Mouse (Mus musculus) intestine, embryonic 14.5 days (tissue): ENCODE results near the gene Rabif. TPM values are rescaled to one million over a fixed set of nuclear protein-coding genes. Genes with fewer than 3 reads are reported as not detected.
"Not testable (repeated sequence)": the region's sequence is repeated elsewhere in the genome, so short reads cannot be mapped to it uniquely, and the experiment has no call there.

Source experiments
- ATAC-seq: fragments of 200-750 bp; cut with Nextera tagmentation; replicated peaks from 2 replicates; pipeline ENCODE4 v1.8.0; 2017; ENCODE audit warnings: low read depth, moderate number of reproducible peaks, moderate TSS enrichment, moderate library complexity; ENCODE audit not compliant: low FRiP score, low TSS enrichment
- DNase-seq: peaks from one replicate; pipeline ENCODE4 v3.0.0-alpha.2; 2018; ENCODE audit warnings: low spot score
- H3K27ac ChIP-seq: fragments of 300-500 bp; sonication (generic); 2 replicates; pipeline ENCODE4 v1.5.1; 2014; ENCODE audit warnings: low read depth, mild to moderate bottlenecking, control low read depth
- H3K27me3 ChIP-seq: fragments of 300-500 bp; sonication (generic); replicated peaks from 2 replicates; pipeline ENCODE4 v1.6.1; 2014; ENCODE audit warnings: low read length, control low read depth; ENCODE audit not compliant: control insufficient read depth, insufficient read depth
- H3K36me3 ChIP-seq: fragments of 300-500 bp; sonication (generic); 2 replicates; pipeline ENCODE4 v1.6.1; 2014; ENCODE audit warnings: low read length, control low read depth; ENCODE audit not compliant: control insufficient read depth, insufficient read depth
- H3K4me1 ChIP-seq: fragments of 300-500 bp; sonication (generic); replicated peaks from 2 replicates; pipeline ENCODE4 v1.6.1; 2014; ENCODE audit warnings: low read length, control low read depth, mixed read lengths; ENCODE audit not compliant: control insufficient read depth, insufficient read depth
- H3K4me2 ChIP-seq: fragments of 300-500 bp; sonication (generic); 2 replicates; pipeline ENCODE4 v1.6.1; 2014; ENCODE audit warnings: low read length
- H3K4me3 ChIP-seq: fragments of 300-500 bp; sonication (generic); 2 replicates; pipeline ENCODE4 v1.5.1; 2014; ENCODE audit warnings: low read depth, low read length, control low read depth, mixed read lengths
- H3K9ac ChIP-seq: fragments of 300-500 bp; sonication (generic); 2 replicates; pipeline ENCODE4 v1.6.1; 2014; ENCODE audit warnings: mild to moderate bottlenecking, low read length
- H3K9me3 ChIP-seq: fragments of 300-500 bp; sonication (generic); 2 replicates; pipeline ENCODE4 v1.6.1; 2016; ENCODE audit warnings: low read length, control low read depth; ENCODE audit not compliant: control insufficient read depth
- WGBS: fragments of 180-500 bp; shearing (Covaris S2); extraction: QIAGEN DNeasy Blood & Tissue Kit; methylation state at CpG from one replicate; pipeline ENCODE4 v1.1.7; 2014; 5-methylcytosine and 5-hydroxymethylcytosine counted together
- polyA plus RNA-seq: library from polyadenylated mRNA; unstranded; fragments of >200 nt; fragmentation: Nextera tagmentation; extraction: Ambion mirVana; gene quantifications from 2 replicates; pipeline ENCODE4 v1.2.1, GENCODE M21; 2014

Gene Rabif
- polyA plus RNA-seq, 1 experiment from 2014 or later = 41.8 TPM

DNA sequence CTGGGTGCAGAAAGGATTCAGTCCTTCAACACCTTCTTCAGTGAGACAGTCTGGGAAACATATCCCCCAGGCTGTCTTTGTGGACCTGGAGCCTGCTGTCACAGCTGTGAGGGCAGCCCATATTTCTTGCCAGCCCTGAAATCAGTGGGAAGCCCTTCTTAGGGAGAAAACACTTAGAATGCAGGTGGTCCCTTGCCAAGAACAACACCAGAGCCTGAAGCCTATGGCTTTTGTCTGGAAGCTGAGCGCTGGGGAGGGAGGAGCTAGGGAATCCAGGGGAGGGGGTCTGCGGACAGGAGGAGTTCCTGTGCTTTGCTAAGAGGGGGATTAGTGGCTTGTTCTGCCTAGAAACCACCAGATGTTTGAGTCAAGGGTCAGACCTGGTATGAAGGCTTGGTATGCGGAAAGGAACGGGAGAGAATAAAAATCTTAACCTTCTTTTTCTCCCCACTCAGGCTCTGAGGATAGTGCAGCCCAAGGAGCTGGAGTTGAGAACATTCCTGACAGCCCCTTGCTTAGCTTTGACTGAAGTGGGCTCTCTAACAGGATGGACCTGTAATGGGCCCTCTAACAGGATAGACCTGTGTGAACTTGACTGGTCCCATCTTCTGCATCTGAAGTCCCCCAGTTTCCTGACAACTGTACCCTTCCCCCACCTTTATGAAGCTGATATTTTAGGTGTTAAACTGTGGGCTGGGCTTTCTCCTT is 22.2 kb downstream of the Rabif start:
- Histone ChIP-seq H3K4me2 (no peak overlapping the region), H3K27me3 (peaks cover 9% of the 10 kb centered on the region; the same call in 1 of the 2 replicates), H3K4me1 (peaks cover 21% of the 10 kb centered on the region), H3K4me3 (no peak overlapping the region), H3K27ac (peak overlapping the region; percentile 49), H3K9me3 (no peaks in the 10 kb centered on the region), H3K36me3 (no peaks in the 10 kb centered on the region), H3K9ac (no peak overlapping the region)
- ATAC-seq (0 out of 2 replicates have a peak, but pooled peaks have one; percentile 19), DNase-seq (peak; percentile 71)
- 19% methylated on average over 4 of the region's 4 CpGs for WGBS

DNA sequence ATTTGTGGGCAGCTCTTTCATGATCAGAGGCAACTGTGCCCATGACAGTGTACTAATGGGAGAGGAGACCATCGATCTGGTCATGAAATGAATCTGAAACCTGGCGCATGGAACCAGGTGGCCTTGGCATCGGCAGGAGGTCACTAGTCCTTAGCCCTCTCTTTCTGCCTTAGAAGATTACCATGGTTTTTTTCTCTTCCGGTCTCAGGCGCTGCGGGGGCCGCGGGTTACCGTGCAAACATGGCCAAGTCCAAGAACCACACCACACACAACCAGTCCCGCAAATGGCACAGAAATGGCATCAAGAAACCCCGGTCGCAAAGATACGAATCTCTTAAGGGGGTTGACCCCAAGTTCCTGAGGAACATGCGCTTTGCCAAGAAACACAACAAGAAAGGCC is 23.4 kb downstream of the Rabif start:
- not testable (repeated sequence) for H3K27ac ChIP-seq, H3K4me2 ChIP-seq, H3K36me3 ChIP-seq, H3K9ac ChIP-seq, H3K4me3 ChIP-seq, ATAC-seq, H3K9me3 ChIP-seq, DNase-seq, H3K27me3 ChIP-seq
- 97% methylated on average over 14 of the region's 14 CpGs for WGBS
- peaks cover 21% of the 10 kb centered on the region for H3K4me1 ChIP-seq

GRCm38 (mm10) chr1:134518677-134519076 is 24.2 kb downstream of the Rabif start:
- H3K4me1 ChIP-seq = peaks cover 17% of the 10 kb centered on the region
- H3K4me3 ChIP-seq = no peak overlapping the region
- no peak overlapping the region for H3K9ac ChIP-seq
- DNase-seq (peak; percentile 87), ATAC-seq (peak; percentile 60; the same call in 1 of the 2 replicates)
- H3K4me2 ChIP-seq = no peak overlapping the region; the same call in 1 of the 2 replicates
- no peaks in the 10 kb centered on the region for H3K27me3 ChIP-seq
- H3K27ac ChIP-seq = no peak overlapping the region
- no peaks in the 10 kb centered on the region for H3K9me3 ChIP-seq
- 10% methylated on average over 7 of the region's 7 CpGs for WGBS
- no peaks in the 10 kb centered on the region for H3K36me3 ChIP-seq

- H3K9me3 ChIP-seq, H3K36me3 ChIP-seq, H3K27me3 ChIP-seq, H3K27ac ChIP-seq, H3K9ac ChIP-seq, H3K4me2 ChIP-seq, DNase-seq, H3K4me3 ChIP-seq, ATAC-seq: not testable (repeated sequence)
- peaks cover 15% of the 10 kb centered on the region for H3K4me1 ChIP-seq
- 94% methylated on average over 5 of the region's 5 CpGs for WGBS
Observed at GRCm38 (mm10) chr1:134519201-134519600, 24.8 kb downstream of the Rabif start.

GRCm38 (mm10) chr1:134520001-134520721 is 25.7 kb downstream of the Rabif start:
- Histone ChIP-seq H3K9ac (no peak overlapping the region), H3K4me1 (peaks cover 15% of the 10 kb centered on the region), H3K36me3 (no peaks in the 10 kb centered on the region), H3K4me3 (no peak overlapping the region), H3K4me2 (no peak overlapping the region), H3K27me3 (no peaks in the 10 kb centered on the region), H3K9me3 (no peaks in the 10 kb centered on the region), H3K27ac (no peak overlapping the region)
- ATAC-seq (no peak), DNase-seq (no peak)
- 78% methylated on average over 8 of the region's 8 CpGs for WGBS

DNA sequence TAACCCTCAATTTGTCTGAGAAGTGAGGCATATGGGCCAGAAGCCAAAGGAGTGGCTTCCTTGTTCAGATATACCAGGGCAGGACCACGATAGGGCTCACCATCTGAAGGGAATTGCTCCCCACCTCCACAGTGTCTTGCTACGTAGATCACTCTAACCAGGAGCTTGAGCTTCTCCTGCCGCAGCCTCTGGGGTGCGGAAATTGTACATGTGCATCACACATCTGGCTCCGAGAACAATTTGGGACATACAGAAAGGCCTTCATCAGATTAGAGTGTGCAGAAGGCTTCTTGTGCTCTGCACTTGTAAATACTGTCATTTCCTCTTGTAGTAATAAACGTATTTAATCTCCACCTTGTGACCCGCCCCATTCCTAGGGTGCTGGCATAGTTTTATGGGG is 26.7 kb downstream of the Rabif start:
- H3K4me1 ChIP-seq = peaks cover 13% of the 10 kb centered on the region
- H3K9ac ChIP-seq = no peak overlapping the region
- WGBS = 72% methylated on average over 7 of the region's 7 CpGs
- DNase-seq = no peak
- no peak overlapping the region for H3K4me3 ChIP-seq
- H3K9me3 ChIP-seq = no peaks in the 10 kb centered on the region
- no peak for ATAC-seq
- H3K4me2 ChIP-seq = no peak overlapping the region
- no peaks in the 10 kb centered on the region for H3K27me3 ChIP-seq
- no peaks in the 10 kb centered on the region for H3K36me3 ChIP-seq
- H3K27ac ChIP-seq = no peak overlapping the region

DNA sequence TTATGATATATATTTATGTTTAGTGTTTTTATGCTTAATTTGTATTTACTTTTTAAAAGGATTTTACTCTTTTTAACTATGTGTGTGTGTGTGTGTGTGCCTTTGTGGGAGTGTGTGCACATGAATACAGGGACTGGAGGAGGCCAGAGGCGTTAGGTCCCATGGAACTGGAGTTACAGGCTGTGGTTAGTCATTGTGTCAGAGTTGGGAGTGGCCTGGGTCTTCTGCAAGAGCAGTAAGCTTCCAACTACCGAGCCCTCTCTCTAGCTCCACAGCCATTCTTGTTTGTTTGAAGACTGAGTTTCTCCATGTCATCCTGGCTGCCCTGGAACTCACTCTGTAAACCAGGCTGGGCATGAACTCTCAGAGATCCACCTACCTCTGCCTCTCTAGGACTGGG is 27.9 kb downstream of the Rabif start:
- ATAC-seq = no peak
- H3K9me3 ChIP-seq = no peaks in the 10 kb centered on the region
- H3K4me3 ChIP-seq = no peak overlapping the region
- DNase-seq = no peak
- 44% methylated on average over 2 of the region's 2 CpGs for WGBS
- H3K4me2 ChIP-seq = no peak overlapping the region
- no peak overlapping the region for H3K9ac ChIP-seq
- H3K27ac ChIP-seq = no peak overlapping the region
- H3K36me3 ChIP-seq = no peaks in the 10 kb centered on the region
- H3K27me3 ChIP-seq = no peaks in the 10 kb centered on the region
- H3K4me1 ChIP-seq = 0 out of 2 replicates have a peak, but pooled peaks cover 3% of the 10 kb centered on the region

- WGBS = 69% methylated on average over 5 of the region's 5 CpGs
- Histone ChIP-seq H3K27me3 (no peaks in the 10 kb centered on the region), H3K4me3 (no peak overlapping the region), H3K4me1 (no peaks in the 10 kb centered on the region), H3K4me2 (no peak overlapping the region), H3K9ac (no peak overlapping the region), H3K36me3 (no peaks in the 10 kb centered on the region), H3K27ac (no peak overlapping the region), H3K9me3 (no peaks in the 10 kb centered on the region)
- ATAC-seq (no peak), DNase-seq (no peak)
Observed at GRCm38 (mm10) chr1:134524424-134524823, 30.0 kb downstream of the Rabif start.
